Mouse (Mus musculus): ENCODE measurements around the gene Meox1. TPM values are rescaled to one million over a fixed set of nuclear protein-coding genes. Genes with fewer than 3 reads are reported as not detected.
A peak's percentile ranks its signal among the peaks of the same experiment; 100 is the strongest.

The Meox1 gene
- polyA plus RNA-seq, 1 experiment from 2014 or later, result 4.0 TPM

DNA sequence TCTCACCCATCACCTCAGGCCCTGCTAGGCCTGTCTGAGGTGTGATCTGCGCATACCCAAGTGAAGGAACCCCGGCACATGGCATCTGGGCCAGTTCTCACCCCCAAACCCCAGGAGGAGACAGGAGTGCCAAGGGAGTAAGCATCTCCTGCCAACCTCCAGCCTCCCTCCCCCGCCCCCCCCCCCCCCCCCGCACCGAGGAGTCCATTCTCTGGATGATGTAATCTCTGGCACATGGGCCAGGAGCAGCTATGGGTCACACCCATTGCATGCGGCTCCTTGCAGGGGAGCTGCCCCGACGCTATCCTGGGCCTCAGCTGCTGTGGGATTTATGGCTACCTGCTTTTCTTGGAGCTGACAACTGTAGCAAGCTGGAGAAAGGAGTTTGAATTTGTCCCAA is 54.7 kb downstream of the Meox1 start:
- H3K9ac ChIP-seq (ENCODE audit: low read length), result no peak overlapping the region
- 0 out of 2 replicates have a peak, but pooled peaks cover 11% of the 10 kb centered on the region for H3K4me1 ChIP-seq (replicated peaks; ENCODE audit: control insufficient read depth, insufficient read depth, low read length)
- H3K36me3 ChIP-seq (ENCODE audit: control insufficient read depth, insufficient read depth, low read length), result no peaks in the 10 kb centered on the region
- H3K9me3 ChIP-seq (ENCODE audit: control insufficient read depth, low read length), result 0 out of 2 replicates have a peak, but pooled peaks cover 4% of the 10 kb centered on the region
- no peak overlapping the region for H3K27ac ChIP-seq (ENCODE audit: low read depth)
- no peaks in the 10 kb centered on the region for H3K27me3 ChIP-seq (replicated peaks; ENCODE audit: control insufficient read depth, insufficient read depth, low read length)
- ATAC-seq (replicated peaks; ENCODE audit: low FRiP score, low TSS enrichment, low read depth) (no peak), DNase-seq (ENCODE audit: low spot score) (no peak)
- no peak overlapping the region for H3K4me3 ChIP-seq (ENCODE audit: low read depth, low read length)
- no peak overlapping the region for H3K4me2 ChIP-seq (ENCODE audit: low read length)
- WGBS, result 38% methylated on average over 6 of the region's 8 CpGs

DNA sequence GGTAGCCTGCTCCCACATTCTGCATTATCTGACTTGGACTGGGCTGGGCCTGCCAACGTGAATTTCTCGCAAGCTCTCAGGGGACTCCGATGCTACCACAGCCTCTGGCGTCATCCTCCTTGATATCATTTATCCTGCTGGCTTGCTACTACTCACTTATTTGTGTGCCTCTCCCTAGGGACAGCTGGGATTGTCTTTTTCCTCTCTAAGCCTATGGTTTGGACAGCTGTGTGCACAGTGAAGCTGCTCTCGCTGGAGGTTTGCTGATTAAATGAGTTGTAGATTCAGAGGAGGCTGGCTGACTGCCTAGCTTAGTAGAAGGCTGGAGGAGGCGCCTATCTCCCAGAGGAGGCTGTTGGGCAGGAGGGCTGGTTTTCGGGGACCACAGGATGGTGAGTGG is 62.2 kb downstream of the Meox1 start:
- peaks cover 24% of the 10 kb centered on the region for H3K4me1 ChIP-seq (replicated peaks; ENCODE audit: control insufficient read depth, insufficient read depth, low read length)
- H3K4me2 ChIP-seq (ENCODE audit: low read length), result no peak overlapping the region
- no peak overlapping the region for H3K9ac ChIP-seq (ENCODE audit: low read length)
- DNase-seq (ENCODE audit: low spot score) (no peak), ATAC-seq (replicated peaks; ENCODE audit: low FRiP score, low TSS enrichment, low read depth) (no peak)
- peak overlapping the region; percentile 34 for H3K27ac ChIP-seq (ENCODE audit: low read depth)
- H3K36me3 ChIP-seq (ENCODE audit: control insufficient read depth, insufficient read depth, low read length), result no peaks in the 10 kb centered on the region
- H3K9me3 ChIP-seq (ENCODE audit: control insufficient read depth, low read length), result no peaks in the 10 kb centered on the region
- H3K4me3 ChIP-seq (ENCODE audit: low read depth, low read length), result no peak overlapping the region
- WGBS, result 49% methylated on average over 7 of the region's 7 CpGs
- H3K27me3 ChIP-seq (replicated peaks; ENCODE audit: control insufficient read depth, insufficient read depth, low read length), result no peaks in the 10 kb centered on the region

DNA sequence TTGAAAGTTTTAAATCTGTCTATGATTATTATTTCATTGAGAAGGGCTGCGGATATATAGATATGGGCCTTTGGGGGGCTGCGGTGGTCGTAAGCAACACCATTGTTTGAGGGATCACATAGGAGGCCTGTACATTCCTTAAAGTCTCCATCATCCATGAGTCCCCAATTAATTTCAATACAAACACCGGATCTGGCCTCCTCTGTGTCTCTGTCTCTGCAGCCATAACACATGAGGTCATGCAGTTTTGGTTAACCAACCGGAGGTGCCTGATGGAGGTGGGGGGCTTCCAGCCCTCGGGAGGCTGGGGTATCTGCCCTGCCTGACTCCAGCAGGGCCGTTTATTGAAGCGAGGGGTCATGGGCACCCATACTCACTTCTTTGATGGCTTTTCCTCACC is 63.6 kb downstream of the Meox1 start:
- peak overlapping the region; percentile 89 for H3K27ac ChIP-seq (ENCODE audit: low read depth)
- ATAC-seq (replicated peaks; ENCODE audit: low FRiP score, low TSS enrichment, low read depth) (no peak), DNase-seq (ENCODE audit: low spot score) (no peak)

DNA sequence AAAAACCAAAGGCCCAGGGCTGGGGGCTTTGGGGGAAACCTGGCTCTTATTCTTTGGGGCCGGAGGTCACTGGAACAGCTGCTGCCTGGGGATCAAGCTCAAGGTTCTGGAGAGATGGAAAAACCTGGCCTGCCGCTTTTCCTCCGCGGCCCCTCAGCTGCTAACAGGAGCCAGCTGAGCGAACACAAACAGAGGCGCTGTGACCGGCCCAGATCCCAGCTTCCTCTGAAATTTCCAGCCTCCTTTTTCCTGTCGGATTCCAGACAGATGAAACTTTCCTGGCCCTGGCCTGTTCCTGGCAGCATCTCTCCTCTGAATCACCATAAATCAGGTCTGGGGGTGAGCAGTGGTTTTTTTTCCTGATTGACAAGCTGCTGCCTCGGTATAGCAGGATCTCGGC is 64.1 kb downstream of the Meox1 start:
- no peak overlapping the region for H3K4me3 ChIP-seq (ENCODE audit: low read depth, low read length)
- DNase-seq (ENCODE audit: low spot score) (peak; percentile 74), ATAC-seq (replicated peaks; ENCODE audit: low FRiP score, low TSS enrichment, low read depth) (peak; percentile 53; the same call in 1 of the 2 replicates)
- H3K9ac ChIP-seq (ENCODE audit: low read length), result no peak overlapping the region
- 6% methylated on average over 10 of the region's 10 CpGs for WGBS
- peak overlapping the region; percentile 89 for H3K27ac ChIP-seq (ENCODE audit: low read depth)
- H3K4me1 ChIP-seq (replicated peaks; ENCODE audit: control insufficient read depth, insufficient read depth, low read length), result peaks cover 24% of the 10 kb centered on the region
- H3K36me3 ChIP-seq (ENCODE audit: control insufficient read depth, insufficient read depth, low read length), result no peaks in the 10 kb centered on the region
- H3K27me3 ChIP-seq (replicated peaks; ENCODE audit: control insufficient read depth, insufficient read depth, low read length), result no peaks in the 10 kb centered on the region
- H3K9me3 ChIP-seq (ENCODE audit: control insufficient read depth, low read length), result no peaks in the 10 kb centered on the region
- H3K4me2 ChIP-seq (ENCODE audit: low read length), result peak overlapping the region; percentile 20; the same call in 1 of the 2 replicates

More for the DNA sequence above, 63.6 kb downstream of the Meox1 start:
- WGBS, result 44% methylated on average over 8 of the region's 8 CpGs
- H3K36me3 ChIP-seq (ENCODE audit: control insufficient read depth, insufficient read depth, low read length), result no peaks in the 10 kb centered on the region
- no peak overlapping the region for H3K4me2 ChIP-seq (ENCODE audit: low read length)
- no peak overlapping the region for H3K9ac ChIP-seq (ENCODE audit: low read length)
- H3K27me3 ChIP-seq (replicated peaks; ENCODE audit: control insufficient read depth, insufficient read depth, low read length), result no peaks in the 10 kb centered on the region
- H3K9me3 ChIP-seq (ENCODE audit: control insufficient read depth, low read length), result no peaks in the 10 kb centered on the region
- no peak overlapping the region for H3K4me3 ChIP-seq (ENCODE audit: low read depth, low read length)
- H3K4me1 ChIP-seq (replicated peaks; ENCODE audit: control insufficient read depth, insufficient read depth, low read length), result peaks cover 24% of the 10 kb centered on the region

DNA sequence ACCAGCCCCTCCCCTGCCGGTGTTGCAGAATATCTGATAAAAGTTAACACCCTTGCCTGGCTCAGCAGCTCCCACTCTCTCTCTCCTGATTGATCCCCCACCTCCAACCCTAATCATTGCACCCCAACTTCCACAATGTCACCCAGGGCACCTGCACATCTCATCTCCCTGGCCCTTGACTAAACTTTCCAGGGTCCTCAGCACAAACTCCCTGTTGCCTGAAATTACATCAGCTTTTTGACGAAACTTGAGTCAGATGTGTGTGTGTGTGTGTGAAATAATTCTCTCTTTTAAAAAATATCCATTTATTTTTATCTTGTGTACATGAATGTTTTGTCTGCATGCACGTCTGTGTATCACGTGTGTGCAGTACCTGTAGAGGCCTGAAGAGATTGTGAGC is 65.5 kb downstream of the Meox1 start:
- Histone ChIP-seq H3K4me1 (replicated peaks; ENCODE audit: control insufficient read depth, insufficient read depth, low read length) (peaks cover 24% of the 10 kb centered on the region), H3K4me3 (ENCODE audit: low read depth, low read length) (no peak overlapping the region), H3K4me2 (ENCODE audit: low read length) (no peak overlapping the region), H3K27me3 (replicated peaks; ENCODE audit: control insufficient read depth, insufficient read depth, low read length) (no peaks in the 10 kb centered on the region), H3K9ac (ENCODE audit: low read length) (no peak overlapping the region), H3K36me3 (ENCODE audit: control insufficient read depth, insufficient read depth, low read length) (no peaks in the 10 kb centered on the region), H3K27ac (ENCODE audit: low read depth) (no peak overlapping the region), H3K9me3 (ENCODE audit: control insufficient read depth, low read length) (no peaks in the 10 kb centered on the region)
- DNase-seq (ENCODE audit: low spot score) (no peak), ATAC-seq (replicated peaks; ENCODE audit: low FRiP score, low TSS enrichment, low read depth) (no peak)
- WGBS, result 93% methylated on average over 4 of the region's 4 CpGs

Other genes with a start within 250 kb of the Meox1 start
- gene Arl4d, start 228.8 kb downstream of the Meox1 start, polyA plus RNA-seq (2014; fragmentation: Nextera tagmentation; extraction: Ambion mirVana), result 7.8 and 8.3 TPM in 2 replicates
- 28.3 and 35.3 TPM in 2 replicates for gene Dhx8, start 161.5 kb downstream of the Meox1 start, polyA plus RNA-seq (2014; fragmentation: Nextera tagmentation; extraction: Ambion mirVana)
- gene Etv4, start 109.0 kb downstream of the Meox1 start, polyA plus RNA-seq (2014; fragmentation: Nextera tagmentation; extraction: Ambion mirVana), result 5.5 and 6.2 TPM in 2 replicates
- not detected in 2 replicates for gene Sost, start 72.6 kb upstream of the Meox1 start, polyA plus RNA-seq (2014; fragmentation: Nextera tagmentation; extraction: Ambion mirVana)
- gene Cfap97d1, start 89.9 kb upstream of the Meox1 start, polyA plus RNA-seq (2014; fragmentation: Nextera tagmentation; extraction: Ambion mirVana), result not detected in 2 replicates
- gene Dusp3, start 92.6 kb upstream of the Meox1 start, polyA plus RNA-seq (2014; fragmentation: Nextera tagmentation; extraction: Ambion mirVana), result 25.3 and 27.0 TPM in 2 replicates
- gene Mpp3, start 134.1 kb upstream of the Meox1 start, polyA plus RNA-seq (2014; fragmentation: Nextera tagmentation; extraction: Ambion mirVana), result 11.0 and 12.2 TPM in 2 replicates
- 0.31 and 0.51 TPM in 2 replicates for gene Cd300lg, start 147.1 kb upstream of the Meox1 start, polyA plus RNA-seq (2014; fragmentation: Nextera tagmentation; extraction: Ambion mirVana)
- gene Mpp2, start 194.1 kb upstream of the Meox1 start, polyA plus RNA-seq (2014; fragmentation: Nextera tagmentation; extraction: Ambion mirVana), result 7.0 TPM in 2 replicates
- 2.0 TPM in 1 of 2 replicates, not detected in the other for gene Ppy, start 206.9 kb upstream of the Meox1 start, polyA plus RNA-seq (2014; fragmentation: Nextera tagmentation; extraction: Ambion mirVana)
- 41.5 TPM in 1 of 2 replicates, not detected in the other for gene Pyy, start 213.5 kb upstream of the Meox1 start, polyA plus RNA-seq (2014; fragmentation: Nextera tagmentation; extraction: Ambion mirVana)

All from intestine, embryonic 14.5 days (tissue).